Mouse (Mus musculus) ovary, adult 18-20 months (tissue): ENCODE results near the gene Bcap31.

Source experiments
- DNase-seq: peaks from one replicate; pipeline ENCODE4 v3.0.0; 2022; ENCODE audit warnings: low spot score, mixed read lengths

The Bcap31 gene

GRCm38 (mm10) chrX:73676668-73677067 is 39.3 kb downstream of the Bcap31 start:
- no peak for DNase-seq

GRCm38 (mm10) chrX:73675231-73675630 is 40.7 kb downstream of the Bcap31 start:
- no peak for DNase-seq

GRCm38 (mm10) chrX:73673968-73674661 is 41.9 kb downstream of the Bcap31 start:
- no peak for DNase-seq

- DNase-seq = no peak
Measured at GRCm38 (mm10) chrX:73673619-73673967, 42.4 kb downstream of the Bcap31 start.

- no peak for DNase-seq
Measured at GRCm38 (mm10) chrX:73672879-73673618, 42.9 kb downstream of the Bcap31 start, which contains the start of gene Slc6a8. Gene Slc6a8, plus strand, starts transcription at chrX:73673150.

- DNase-seq = no peak
Measured at GRCm38 (mm10) chrX:73672031-73672431, 43.9 kb downstream of the Bcap31 start.

- DNase-seq = no peak
Measured at GRCm38 (mm10) chrX:73663143-73663542, 52.8 kb downstream of the Bcap31 start.

GRCm38 (mm10) chrX:73660284-73660665 is 55.7 kb downstream of the Bcap31 start:
- no peak for DNase-seq

GRCm38 (mm10) chrX:73659575-73660283 is 56.2 kb downstream of the Bcap31 start, which contains the start of gene Pnck:
Gene Pnck, minus strand, starts transcription at chrX:73660117.
- no peak for DNase-seq

GRCm38 (mm10) chrX:73658936-73659574 is 56.9 kb downstream of the Bcap31 start:
- DNase-seq = no peak

GRCm38 (mm10) chrX:73658391-73658790 is 57.6 kb downstream of the Bcap31 start:
- no peak for DNase-seq

GRCm38 (mm10) chrX:73655529-73655928 is 60.4 kb downstream of the Bcap31 start:
- no peak for DNase-seq

- no peak for DNase-seq
Measured at GRCm38 (mm10) chrX:73654177-73654576, 61.8 kb downstream of the Bcap31 start.

GRCm38 (mm10) chrX:73653392-73653791 is 62.6 kb downstream of the Bcap31 start:
- no peak for DNase-seq

GRCm38 (mm10) chrX:73650869-73651268 is 65.1 kb downstream of the Bcap31 start:
- DNase-seq = no peak

- no peak for DNase-seq
Measured at GRCm38 (mm10) chrX:73645121-73645520, 70.9 kb downstream of the Bcap31 start.

- DNase-seq = no peak
Measured at GRCm38 (mm10) chrX:73639901-73640469, 76.0 kb downstream of the Bcap31 start.

GRCm38 (mm10) chrX:73639255-73639675 is 76.7 kb downstream of the Bcap31 start, which contains the start of gene Dusp9:
Gene Dusp9, plus strand, starts transcription at chrX:73639419.
- no peak for DNase-seq

GRCm38 (mm10) chrX:73637415-73637814 is 78.6 kb downstream of the Bcap31 start:
- no peak for DNase-seq
